Mouse (Mus musculus) left cerebral cortex, postnatal 36 days (tissue): ENCODE measurements at regions not wholly inside any gene's neighbourhood (a gene's known extent, or its start where the extent isn't known, plus 50 kb on each side); places are given as distances from the start of the nearest gene placed in this dataset.

Experiments used
- DNase-seq, 2 experiments: peaks; one replicate each; pipeline ENCODE4 v3.0.0; 2021 to 2022; ENCODE audit warnings: low spot score in 2 of 2, mixed read lengths in 1 of 2
- intact Hi-C: fragments of 180-260 bp; cut with DNase I; formaldehyde crosslinking; loops from one replicate; pipeline ENCODE4 v1.15.1; 2025

DNA sequence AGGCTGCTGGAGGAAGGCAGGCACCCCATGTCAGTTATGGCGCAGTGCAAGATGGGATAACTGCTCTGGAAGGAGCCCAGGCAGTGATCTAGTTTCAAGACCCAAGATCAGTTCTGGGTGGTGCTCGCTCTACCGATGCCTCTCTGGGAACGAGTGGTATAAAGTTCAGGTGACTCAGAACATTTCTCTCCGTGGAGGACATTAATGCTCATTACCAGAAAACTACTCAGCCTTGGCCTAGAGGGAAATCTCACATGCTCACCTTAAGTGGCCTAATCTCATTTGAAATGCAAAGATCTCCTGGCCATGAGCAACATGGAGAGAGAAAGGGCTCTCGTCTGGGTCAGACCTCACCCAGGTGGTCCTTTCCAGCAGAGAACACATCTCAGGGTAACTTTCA is 56.4 kb upstream of the Slc38a2 start:
- no peak for DNase-seq
- intact Hi-C loops, result no loop called here

DNA sequence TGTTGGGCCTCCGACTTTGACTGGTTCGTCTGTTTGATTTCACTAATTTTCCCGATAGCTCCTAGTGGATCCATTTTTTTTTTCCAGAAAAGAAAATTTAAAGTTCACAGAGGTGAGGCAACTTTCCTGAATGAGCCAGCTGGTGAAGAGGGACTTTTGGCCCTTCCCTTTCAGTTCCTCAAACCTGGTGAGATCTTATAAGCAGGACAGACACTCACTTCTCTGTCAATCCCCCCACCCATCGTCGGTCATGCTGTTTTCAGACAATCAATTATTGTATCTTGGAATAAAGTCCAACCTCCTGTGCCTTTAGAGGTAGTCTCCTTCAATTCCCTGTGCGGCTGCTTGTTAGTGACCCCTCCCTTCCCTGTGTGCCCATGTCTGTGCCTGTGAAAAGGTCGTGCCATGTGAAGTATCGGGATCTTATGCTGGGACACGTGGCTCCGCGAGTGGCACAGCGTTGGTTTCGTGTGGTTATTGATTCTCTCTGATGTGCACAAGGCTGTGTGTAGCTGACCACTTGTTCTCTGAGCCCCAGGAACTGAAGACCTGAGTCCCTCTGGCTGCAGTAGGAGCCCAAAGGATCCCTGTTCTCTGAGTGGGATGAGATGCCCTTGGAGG is 55.9 kb upstream of the Slc38a2 start:
- intact Hi-C loops, result no loop called here
- no peak for DNase-seq

DNA sequence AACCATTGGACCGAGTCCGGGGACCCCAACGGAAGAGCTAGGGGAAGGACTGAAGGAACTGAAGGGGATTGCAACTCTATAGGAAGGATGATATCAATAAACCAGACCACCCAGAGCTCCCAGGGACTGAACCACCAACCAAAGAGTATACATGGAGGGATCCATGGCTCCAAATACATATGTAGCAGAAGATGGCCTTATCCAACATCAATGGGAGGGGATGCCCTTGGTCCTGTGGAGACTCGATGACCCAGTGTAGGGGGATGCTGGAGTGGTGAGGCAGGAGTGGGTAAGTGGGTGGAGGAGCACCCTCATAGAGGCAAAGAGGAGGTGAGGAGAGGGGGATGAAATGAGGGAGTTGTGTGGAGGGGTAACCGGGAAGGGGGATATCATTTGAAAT is 54.5 kb upstream of the Slc38a2 start:
- intact Hi-C loops, result no loop called here
- DNase-seq, result no peak

DNA sequence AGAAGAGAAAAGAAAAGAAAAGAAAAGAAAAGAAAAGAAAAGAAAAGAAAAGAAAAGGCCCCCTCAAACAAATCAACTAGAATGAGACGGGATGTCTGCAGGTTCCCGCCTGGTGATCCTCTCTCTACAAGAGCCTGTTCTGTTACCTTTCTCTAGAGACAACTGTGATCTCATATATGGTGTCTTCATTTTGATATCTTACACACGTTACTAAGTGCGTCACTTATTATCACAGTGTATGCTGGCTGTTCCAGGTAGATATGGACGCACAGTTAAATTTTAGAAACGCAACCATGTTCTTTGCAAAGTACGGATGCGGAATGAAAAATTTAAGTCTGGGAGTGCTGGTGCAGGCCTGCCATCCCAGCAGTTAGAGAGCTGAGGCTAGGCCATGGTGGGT is 53.2 kb upstream of the Slc38a2 start:
- no peak for DNase-seq
- intact Hi-C loops, result no loop called here

DNA sequence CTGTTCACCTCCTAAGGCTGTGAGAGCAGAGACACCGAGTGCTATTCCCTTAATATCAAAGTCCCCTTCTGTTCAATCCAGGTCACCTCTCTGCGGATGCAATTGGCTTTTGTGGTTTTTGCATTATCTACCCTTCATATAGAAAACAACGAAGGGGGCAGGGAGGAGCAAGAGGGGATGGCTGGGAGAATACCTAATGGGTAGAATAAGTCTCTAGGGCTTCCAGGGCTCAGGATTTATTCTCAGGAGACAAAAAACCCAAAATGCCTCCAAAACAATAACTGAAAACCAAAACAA is 52.5 kb upstream of the Slc38a2 start:
- intact Hi-C loops, result no loop called here
- DNase-seq, result no peak

DNA sequence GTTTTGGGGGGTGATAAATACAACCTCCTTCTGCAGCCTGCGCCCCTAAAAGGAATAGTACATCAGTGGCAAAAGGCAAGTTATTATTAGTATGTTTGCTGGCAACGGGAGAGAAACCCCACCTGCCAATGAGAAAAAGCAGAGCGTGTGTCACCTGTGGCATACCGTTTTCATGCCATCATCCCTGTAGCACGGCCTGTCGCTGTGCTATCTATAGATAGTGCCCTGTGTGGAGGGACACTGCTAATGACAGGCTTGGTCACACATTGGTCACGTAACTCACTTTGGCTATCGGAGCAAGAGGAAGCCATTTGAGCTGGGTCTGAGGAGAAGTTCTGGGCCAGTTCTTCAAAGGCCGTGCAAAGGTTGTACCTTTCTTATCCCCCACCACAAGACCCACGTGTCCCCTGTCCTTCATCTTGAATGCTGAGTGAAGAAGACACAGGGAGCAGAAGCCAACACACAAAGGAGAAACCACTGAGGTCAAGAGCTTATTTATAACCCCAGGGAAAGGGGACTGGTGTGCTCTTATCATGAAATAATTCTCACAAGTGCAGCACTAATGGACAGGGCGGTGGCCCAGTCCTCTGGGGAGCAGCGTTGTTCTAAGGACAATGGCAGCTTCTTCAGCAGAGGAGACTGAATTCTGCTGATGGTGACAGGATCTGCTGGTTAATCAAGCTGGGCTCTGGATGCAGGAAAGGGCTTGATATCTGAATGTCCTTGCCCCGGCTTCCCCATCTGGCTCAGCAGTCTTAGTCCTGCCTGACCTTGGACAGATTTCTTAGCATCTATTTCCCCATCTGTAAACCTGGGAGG is 51.9 kb upstream of the Slc38a2 start:
- intact Hi-C loops, result no loop called here
- no peak for DNase-seq

DNA sequence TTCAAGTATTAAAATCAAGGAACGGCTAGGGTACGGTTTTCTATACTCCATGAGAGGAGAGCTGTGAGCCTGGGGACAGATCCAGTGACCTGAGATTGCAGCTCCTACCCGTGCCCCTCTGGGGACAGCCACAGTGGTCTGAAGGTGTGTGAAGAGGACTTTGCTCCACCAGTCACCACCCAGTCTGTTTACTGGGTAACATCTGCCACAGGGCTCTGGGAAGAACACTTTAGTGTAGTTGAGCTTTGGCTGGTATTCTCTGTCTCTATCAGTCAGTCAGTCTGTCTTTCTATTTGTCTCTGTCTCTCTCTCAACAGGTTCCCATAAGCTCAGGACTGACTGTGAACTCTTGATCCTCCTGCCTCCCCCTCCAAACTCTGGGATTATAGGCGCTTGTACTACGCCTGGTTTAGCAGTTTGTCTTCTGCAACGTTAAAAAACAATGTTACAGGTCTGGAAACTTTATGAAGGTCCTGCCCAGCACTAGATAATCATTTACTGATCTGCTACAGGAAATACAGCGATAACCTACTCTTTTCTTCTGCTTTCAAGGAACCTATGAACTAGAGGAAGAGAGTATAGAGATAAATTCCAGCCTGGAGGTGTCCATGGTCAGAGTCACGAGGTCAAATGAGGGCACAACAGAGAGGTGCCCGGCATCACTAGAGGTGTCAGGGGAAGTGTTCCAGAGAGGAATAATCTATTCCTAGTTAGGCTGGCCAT is 50.2 kb upstream of the Slc38a2 start:
- DNase-seq, result no peak
- intact Hi-C loops, result no loop called here
